Mouse (Mus musculus) left cerebral cortex, postnatal 10 days (tissue): ENCODE measurements at regions not wholly inside any gene's neighbourhood (a gene's known extent, or its start where the extent isn't known, plus 50 kb on each side); places are given as distances from the start of the nearest gene placed in this dataset.

Experiments used
- DNase-seq, 2 experiments: peaks; one replicate each; pipeline ENCODE4 v3.0.0; 2021 to 2022; ENCODE audit warnings: low spot score in 2 of 2, mixed read lengths in 1 of 2; ENCODE audit errors: extremely low spot score in 1 of 2
- intact Hi-C: fragments of 180-260 bp; cut with DNase I; formaldehyde crosslinking; loops from one replicate; pipeline ENCODE4 v1.15.1; 2025

DNA sequence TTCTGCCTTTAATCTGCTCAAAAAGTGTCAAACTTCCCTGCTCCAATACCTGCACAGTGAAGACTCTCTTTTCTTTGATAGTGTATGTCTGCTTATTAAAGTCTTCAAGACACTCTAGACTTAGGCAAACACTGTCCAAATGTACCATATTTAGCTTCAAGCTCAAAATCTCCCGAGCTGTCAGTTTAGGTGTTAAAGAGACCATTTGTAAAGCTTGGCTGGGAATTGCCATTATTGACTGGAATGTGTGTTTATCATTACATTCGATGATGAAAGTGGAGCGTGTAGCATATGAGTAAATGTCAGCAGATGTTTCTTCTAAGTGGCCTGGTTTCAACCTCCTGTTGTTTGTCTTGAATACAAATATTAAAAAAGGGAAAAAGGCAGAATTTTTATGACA is 564.4 kb downstream of the Prkd1 start:
- intact Hi-C loops = loop anchor here (5.0 kb wide), 2 partner anchors 132 to 692 kb away; no protein-coding TSS in a partner anchor
- DNase-seq = no peak

DNA sequence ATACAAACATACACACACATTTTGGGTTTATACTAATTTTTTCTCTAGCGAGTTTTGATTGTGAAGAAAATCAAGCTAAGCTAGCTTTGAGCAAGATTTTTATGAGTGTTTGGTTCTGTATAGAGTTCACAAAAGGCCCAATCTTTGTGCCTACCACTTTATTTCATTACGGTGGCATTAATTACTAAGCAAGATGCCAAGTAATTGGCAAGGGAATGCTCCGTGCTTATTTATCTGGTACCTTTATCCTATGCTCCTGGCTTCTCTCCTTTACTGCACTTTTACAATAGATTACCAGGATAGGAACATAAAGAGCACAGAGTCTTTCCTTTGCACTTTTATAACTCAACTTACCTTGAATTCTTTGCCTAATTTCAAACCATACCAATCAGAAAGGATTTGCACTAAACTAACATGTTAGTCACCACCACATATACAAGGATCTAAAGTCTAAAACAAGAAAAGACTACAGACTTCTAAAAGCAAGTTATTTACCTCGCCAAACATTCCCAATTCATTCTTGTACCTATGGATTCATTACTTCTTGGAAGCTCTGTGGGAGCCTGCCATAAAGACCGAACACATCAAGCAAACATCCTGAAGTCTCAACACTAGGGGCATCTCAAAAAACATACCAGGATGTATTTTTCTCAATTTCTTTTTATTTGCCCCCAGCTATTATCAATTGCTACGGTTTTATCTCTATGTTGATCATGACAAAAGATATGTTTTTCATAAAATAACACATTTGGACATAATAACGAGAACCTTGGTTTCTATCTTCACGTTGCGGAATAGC is 537.5 kb downstream of the Prkd1 start:
- intact Hi-C loops = loop anchor here (2.0 to 10.0 kb wide), 3 partner anchors 159 to 731 kb away; no protein-coding TSS in a partner anchor
- no peak for DNase-seq

- DNase-seq = peak; percentile 22 to 55
- intact Hi-C loops = loop anchor here (5.0 to 10.0 kb wide), 2 partner anchors 160 to 367 kb away; no protein-coding TSS in a partner anchor
Observed at GRCm38 (mm10) chr12:50112081-50112491, 536.8 kb downstream of the Prkd1 start.

DNA sequence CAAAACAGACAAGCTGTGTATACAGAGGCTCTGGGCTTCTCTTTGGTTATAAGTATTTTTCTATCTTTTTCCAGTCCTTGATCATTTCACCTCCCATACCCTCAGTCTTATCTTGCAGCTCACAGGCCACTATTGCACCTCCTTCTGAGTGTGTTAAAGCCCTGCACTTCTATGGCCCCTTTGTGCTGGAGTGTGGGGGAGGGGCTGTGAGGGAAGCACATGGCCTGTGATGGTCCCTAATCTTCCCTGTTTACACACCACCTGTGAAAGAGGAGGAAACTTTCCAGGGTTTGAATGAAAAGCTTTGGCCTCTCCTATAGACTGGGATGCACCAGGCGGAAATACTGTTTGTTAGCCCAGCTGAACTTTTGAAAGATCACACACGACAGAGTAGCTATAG is 533.0 kb downstream of the Prkd1 start:
- DNase-seq = peak in 1 of 2 experiments; percentile 24
- intact Hi-C loops = loop anchor here (10.0 kb wide), 1 partner anchor 371 kb away; no protein-coding TSS in a partner anchor

DNA sequence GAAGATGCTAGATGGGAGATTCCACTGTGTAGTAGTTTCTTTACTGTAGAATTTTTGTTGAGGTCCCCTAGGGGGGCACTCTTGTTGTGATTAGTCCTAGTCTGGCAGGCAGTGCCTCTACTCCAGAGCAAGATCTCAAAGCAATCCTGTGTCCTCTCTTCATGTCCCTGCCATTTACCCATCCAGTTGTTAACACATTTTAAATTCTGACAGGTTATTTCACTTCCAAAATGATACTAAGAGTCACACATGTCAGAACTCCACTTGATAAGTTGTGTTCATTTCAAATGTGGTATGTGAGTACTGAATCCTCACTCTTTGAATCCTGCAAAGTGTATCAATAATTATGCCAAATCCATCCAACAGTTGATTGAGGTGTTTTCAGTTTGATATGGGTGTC is 530.6 kb downstream of the Prkd1 start:
- no peak for DNase-seq
- intact Hi-C loops = loop anchor here (2.0 to 10.0 kb wide), 3 partner anchors 74 to 736 kb away; partner anchors contain the start of gene Foxg1

DNA sequence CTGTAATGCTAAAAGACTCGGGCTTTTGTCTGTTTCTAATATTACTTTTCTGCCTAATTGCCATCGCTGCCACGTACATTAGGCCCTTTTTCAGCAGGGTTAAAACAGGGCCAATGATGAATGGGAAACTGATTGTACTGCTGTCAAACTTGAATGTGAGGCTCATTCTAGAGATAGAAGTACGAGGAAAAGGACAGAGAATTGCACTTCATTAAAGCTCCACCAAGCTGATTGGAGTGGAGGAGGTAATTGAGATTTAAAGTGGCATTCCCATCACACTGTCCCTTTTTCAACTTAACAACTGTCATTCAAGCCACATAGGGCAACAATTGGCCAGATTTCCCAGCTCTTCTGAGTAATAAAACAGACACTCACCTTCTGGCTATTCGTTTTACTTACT is 526.8 kb downstream of the Prkd1 start:
- no peak for DNase-seq
- intact Hi-C loops = loop anchor here (5.0 to 10.0 kb wide), 2 partner anchors 153 to 820 kb away; no protein-coding TSS in a partner anchor

- DNase-seq = no peak
- intact Hi-C loops = loop anchor here (5.0 to 10.0 kb wide), 2 partner anchors 152 to 819 kb away; no protein-coding TSS in a partner anchor
Observed at GRCm38 (mm10) chr12:50122971-50123370, 525.9 kb downstream of the Prkd1 start.

DNA sequence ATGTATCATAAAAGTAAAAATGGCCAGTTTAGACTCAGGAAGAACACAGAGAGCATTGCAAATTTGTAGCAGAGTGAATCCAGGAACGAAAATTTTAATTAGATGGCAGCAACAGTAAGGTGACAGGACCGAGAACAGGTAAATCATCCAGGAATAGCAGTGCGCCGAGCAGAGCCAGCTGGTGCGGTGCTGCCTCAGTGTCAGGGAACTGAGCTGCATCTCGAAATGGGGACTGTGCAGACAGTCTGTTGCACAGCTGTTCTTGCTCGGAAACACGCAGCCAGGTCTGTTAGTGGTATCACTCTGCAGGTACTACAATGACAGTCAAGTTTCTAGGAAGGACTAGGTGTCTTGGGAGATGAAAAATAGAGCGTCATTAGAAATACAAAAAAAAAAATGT is 490.8 kb downstream of the Prkd1 start:
- intact Hi-C loops = no loop called here
- DNase-seq = peak; percentile 18 to 20

DNA sequence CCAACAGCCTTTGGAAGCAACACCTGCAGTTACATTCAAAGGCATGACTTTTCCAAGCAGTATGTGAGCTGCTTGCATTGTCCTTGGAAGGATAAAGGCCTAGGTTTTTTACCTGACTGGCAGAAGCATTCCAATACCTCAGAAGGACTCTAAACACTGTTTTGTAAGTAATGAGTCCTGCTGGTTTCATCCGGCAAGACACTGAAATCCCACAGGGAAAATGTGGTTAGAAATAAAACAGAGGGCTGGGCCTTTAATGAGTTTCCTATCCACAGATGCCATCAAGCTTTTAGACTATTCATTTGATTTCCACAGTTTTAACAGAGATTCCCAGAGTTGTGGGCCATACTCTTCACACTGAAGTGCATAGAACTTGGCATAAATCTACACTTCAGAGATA is 461.6 kb downstream of the Prkd1 start:
- intact Hi-C loops = no loop called here
- DNase-seq = no peak

DNA sequence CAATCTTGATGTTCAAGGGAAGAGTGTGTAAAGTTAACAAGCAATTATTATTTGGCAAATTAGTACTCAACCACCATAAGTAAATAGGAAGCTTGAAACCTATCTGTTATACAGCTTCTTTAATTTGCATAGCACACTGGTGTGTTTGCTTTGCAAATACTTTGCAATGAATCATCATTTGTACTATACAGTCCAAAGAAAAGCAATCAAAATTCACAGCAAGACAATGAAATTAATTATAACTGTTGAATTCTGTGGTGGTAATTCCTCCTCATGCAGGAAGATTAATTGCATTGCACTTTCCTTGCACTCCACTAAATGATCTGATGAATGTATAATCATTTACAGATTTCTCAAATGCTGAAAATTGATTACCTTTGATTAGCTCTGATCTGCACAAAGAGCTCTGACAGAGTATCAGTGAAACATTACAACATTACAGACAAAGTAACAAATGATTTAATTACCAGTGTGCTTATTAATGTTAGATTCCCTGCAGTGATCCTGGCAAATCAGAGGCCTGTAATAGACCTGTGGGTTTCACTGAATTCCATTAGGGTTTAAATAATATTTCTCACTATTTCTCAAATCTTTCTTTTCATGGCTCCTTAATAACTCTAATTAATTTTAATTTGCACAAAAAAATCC is 457.9 kb downstream of the Prkd1 start:
- intact Hi-C loops = loop anchor here (2.0 to 5.0 kb wide), 2 partner anchors 244 to 814 kb away; no protein-coding TSS in a partner anchor
- no peak for DNase-seq

- intact Hi-C loops = loop anchor here (2.0 to 5.0 kb wide), 3 partner anchors 73 to 815 kb away; no protein-coding TSS in a partner anchor
- DNase-seq = no peak
Observed at GRCm38 (mm10) chr12:50191733-50192612, 456.9 kb downstream of the Prkd1 start.

DNA sequence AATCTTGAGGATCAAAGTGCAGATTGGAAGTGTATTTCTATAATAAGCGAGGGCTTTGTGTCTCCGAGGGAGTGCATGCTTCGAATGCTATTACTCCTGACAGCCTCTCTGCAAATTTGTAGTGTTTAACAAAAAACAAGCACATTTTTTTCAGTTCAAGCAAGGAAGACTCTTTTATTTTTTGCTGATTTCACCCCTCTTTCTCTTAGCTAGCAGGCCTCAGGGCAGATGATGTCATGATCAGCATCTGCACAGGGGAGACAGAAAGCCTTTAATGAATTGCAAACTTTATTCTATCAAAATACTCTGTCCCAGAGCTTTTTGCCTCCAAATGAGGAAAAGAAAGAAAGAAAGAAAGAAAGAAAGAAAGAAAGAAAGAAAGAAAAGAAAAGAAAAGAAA is 455.4 kb downstream of the Prkd1 start:
- intact Hi-C loops = loop anchor here (2.0 to 5.0 kb wide), 2 partner anchors 75 to 246 kb away; no protein-coding TSS in a partner anchor
- DNase-seq = no peak

GRCm38 (mm10) chr12:50194714-50195113 is 454.2 kb downstream of the Prkd1 start:
- intact Hi-C loops = loop anchor here (5.0 kb wide), 1 partner anchor 247 kb away; no protein-coding TSS in a partner anchor

DNA sequence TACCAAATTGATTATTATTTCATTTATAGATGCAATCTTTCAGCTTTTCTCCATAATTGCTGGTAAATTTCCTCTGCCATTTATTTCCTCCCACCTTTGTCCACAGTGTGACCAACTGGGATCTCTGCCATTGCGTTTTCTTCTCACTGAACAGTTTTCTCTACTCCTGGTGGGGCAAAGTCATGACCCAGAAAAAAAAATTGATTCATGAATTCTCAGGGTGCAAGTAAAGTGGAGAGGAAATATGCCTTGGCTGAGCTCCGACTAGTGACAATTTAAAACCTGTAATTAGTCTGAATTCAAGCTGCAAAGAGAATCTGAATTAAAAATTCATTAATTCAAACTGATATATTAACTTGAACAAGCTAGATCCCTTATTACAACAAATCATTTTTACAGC is 452.6 kb downstream of the Prkd1 start:
- intact Hi-C loops = no loop called here
- no peak for DNase-seq

More at GRCm38 (mm10) chr12:50194714-50195113, 454.2 kb downstream of the Prkd1 start:
- no peak for DNase-seq

DNA sequence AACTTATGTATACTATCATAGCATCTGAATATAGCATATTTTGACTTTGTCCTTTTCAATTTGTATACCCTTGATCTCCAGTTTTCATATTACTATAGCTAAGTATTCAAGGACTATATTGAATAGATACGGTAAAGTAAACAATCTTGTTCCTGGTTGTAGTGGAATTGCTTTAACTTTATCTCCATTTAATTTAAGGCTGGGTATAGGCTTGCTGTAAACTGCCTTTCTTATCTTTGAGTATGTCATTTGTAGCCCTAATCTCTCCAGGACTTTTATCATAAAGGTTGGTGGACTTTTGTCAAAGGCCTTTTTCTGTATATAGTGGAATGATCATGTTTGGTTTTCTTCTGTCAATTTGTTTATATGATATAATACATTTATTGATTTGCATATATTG is 407.8 kb downstream of the Prkd1 start:
- intact Hi-C loops = no loop called here
- no peak for DNase-seq

DNA sequence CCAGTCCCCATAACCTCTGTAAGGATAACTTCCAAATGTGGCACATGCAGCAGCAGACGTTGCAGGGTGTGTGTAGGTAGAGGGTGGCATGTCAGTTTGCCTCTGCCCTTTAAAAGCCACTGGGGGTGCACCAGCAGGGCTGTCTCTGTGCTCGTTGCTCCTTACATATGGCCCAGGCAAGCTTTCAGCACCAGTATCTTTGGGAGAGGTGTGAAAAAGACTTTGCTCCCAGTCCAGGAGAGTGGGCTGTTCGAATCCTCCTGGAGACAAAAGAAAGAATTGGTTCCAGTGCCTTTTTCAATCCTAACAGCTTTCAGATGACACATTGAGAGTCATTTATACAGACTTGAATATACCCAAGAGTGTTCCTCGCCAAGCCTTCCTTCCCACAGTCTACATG is 390.0 kb downstream of the Prkd1 start:
- intact Hi-C loops = no loop called here
- DNase-seq = peak; percentile 18 to 22

DNA sequence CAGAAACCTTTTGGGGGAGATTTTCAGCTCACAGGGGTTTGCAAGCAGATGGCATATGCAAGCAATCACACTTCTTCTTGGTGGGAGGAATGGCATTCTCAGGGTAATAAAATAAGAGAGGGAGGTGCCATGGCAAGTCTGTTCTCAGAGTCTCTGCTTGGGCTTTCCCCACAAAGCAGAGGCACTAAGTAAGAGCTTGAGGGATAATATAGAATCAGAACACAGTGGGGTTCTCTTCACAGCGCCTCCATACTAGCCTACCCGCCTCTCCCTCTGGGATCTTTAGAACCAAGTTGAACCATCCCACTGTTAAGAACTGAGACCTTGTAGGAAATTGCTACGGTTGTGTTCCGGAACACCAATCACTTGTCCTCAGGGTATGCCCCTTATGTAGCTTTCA is 387.8 kb downstream of the Prkd1 start:
- intact Hi-C loops = loop anchor here (10.0 kb wide), 1 partner anchor 316 kb away; no protein-coding TSS in a partner anchor
- no peak for DNase-seq

DNA sequence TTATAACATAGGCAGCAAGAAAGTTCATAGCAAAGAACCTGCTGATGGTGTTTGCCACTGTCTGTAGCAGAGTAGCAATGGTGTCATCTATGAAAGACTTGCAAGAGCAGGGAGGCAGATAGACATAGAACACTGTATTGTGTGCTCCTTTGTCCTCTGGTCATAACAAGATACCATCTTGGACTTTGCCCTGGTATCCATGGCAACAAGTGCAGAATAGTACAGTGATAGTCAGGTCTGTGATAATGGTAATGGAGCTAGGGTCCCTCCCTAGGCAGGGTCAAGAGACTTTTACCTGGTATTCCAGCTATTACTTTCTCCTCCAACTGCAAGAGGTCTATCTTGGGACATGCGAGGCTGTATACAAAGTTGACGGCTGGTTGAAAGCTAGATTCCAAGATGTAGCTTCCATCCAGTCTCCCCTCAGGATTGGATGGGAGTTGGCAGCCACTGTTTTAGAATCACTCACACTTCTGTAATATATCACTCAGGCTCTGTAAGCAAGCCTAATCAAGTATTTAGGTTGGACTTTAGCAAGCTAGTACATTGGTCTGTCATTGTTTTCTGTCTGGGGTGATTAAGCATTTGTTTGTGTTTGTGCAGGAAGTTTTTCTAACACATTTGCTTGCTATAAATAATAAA is 375.5 kb downstream of the Prkd1 start:
- no peak for DNase-seq
- intact Hi-C loops = loop anchor here (10.0 kb wide), 1 partner anchor 149 kb away; no protein-coding TSS in a partner anchor
